Mouse (Mus musculus): ENCODE results near the gene Slc25a19. TPM values are rescaled to one million over a fixed set of nuclear protein-coding genes. Genes with fewer than 3 reads are reported as not detected.

Slc25a19 gene
- 10.0 and 10.7 TPM in 2 replicates for total RNA-seq (2023)

DNA sequence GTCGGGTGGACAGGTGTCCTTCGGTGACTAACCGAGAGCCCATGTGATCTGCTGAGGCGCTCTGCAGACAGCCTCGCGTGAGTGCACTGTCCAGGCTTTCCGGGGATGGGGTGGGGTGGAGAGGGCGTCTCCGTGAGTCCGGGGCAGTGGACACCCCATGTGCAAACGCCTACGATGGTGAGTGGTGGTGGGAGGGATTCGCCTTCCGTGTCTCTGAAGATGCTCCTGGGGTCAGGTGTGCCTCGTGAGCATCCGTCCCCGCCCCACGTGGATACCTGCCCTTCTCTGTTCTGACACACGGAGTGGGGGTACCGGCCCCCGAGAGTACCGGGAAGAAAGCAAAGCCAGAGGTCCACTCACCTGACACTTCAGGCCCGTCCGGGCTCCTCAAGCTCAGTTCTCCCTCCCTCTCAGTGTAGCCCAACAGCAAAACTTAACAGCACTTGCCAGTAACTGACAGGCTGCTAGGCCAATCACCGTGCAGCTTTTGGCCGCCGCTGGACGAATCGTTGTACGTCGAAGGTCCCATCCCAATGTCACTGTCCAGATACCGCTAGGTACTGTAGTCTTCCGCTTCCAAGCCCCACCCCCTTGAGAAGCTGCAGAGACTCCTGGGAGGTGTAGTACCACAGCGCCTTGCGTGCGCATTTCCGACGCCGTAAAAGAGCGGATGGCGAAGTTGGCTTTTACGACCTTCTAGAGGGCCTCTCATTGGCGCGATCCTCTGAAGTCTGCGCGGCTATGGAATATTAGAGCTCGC is at the start of gene Slc25a19:
TSS of gene Slc25a19 (minus strand) at position 591 of the 760 bp plus-strand sequence.

DNA sequence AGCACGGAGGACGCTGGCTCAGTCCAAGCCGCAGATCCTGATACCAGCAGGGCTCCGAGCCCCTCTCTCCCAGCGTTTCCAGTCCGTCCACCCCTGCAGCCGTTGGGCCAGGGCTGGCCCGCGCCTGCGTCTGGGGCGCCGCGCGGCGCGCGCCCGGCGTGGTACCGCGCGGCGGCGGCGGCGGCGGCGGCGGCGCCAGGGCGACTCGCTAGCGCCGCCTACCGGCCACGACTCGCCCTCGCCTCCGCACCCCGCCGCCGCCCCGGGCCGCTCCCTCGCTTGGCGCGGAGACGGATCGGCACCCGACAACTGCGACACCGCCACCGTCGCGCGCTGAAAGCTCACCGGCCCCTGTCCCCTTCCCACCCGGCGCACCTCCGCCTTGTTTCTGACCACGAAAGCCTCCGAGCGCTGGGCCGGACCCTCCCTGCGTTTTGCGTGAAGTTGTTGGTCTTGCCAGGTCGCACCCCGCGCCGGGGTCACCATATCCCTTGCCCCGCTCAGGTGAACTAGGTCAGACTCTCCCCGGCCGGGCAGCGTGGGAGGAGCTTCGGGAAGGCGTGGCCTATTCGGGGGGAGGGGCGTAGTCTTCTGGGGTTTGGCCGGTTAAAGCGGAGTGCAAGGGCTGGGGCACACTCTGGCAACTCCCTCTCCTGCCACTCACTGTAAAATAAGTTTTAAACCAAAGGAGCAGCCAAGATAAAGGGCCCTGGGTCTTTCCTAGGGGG is 15.5 kb downstream of the Slc25a19 start, which contains the start of gene Mif4gd:
TSS of gene Mif4gd (minus strand) at position 560 of the 728 bp plus-strand sequence.

DNA sequence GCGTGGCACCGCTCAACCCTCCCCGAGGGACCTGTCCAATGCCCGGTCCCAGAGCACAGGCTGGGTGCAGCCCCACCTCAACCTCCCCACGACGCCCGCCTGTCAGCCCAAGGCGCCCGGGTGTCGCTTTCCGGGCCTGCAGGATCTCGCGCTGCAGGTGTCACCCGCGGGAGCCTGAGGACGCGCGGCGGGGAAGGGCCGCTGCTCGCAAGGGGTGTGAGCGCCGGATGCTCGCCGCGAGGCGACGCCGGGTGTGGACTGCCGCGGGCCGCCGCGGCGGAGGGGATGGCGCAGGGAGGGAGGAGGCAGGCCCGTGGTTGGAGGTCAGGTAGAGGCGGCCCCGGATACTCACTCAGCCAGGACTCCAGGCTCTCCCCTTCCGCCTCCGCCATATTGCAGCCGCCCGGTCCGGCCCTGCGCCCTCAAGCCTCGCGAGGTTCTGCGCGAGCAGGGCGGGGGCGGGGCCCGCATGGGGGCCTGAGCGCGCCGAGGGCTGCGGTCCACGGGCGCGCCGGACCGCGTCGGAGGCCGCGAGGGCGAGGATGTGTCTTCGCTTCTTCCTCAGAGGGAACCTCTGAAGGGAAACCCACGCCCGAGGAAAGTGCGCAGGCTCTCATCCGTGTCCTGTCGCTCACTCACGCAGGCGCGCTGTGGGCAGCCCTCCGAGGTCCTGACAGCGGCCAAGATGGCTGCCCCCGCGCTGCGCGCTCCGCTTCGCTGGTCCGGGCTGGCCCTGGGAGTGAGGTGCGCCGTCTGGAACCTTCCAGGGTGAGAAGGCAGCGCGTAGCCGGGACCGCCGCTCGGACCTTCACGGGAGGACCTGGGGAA is 24.4 kb downstream of the Slc25a19 start, which contains the start of the genes Mrps7 and Gga3:
TSS of gene Mrps7 (plus strand) at position 450 of the 828 bp plus-strand sequence.
TSS of gene Gga3 (minus strand) at position 576 of the 828 bp plus-strand sequence.

Other genes with a start within 250 kb of the Slc25a19 start
- gene Cdr2l, start 246.4 kb downstream of the Slc25a19 start, total RNA-seq (2023), result 0.14 TPM in 1 of 2 replicates, not detected in the other
- 23.7 and 42.3 TPM in 2 replicates for gene Mrpl58, start 224.5 kb downstream of the Slc25a19 start, total RNA-seq (2023)
- gene Atp5h, start 208.3 kb downstream of the Slc25a19 start, total RNA-seq (2023), result 166 and 192 TPM in 2 replicates
- 20.6 and 26.8 TPM in 2 replicates for gene Kctd2, start 208.2 kb downstream of the Slc25a19 start, total RNA-seq (2023)
- not detected in 2 replicates for gene Trim80, start 187.8 kb downstream of the Slc25a19 start, total RNA-seq (2023)
- gene Slc16a5, start 165.8 kb downstream of the Slc25a19 start, total RNA-seq (2023), result not detected in 2 replicates
- 79.7 and 93.7 TPM in 2 replicates for gene Armc7, start 152.6 kb downstream of the Slc25a19 start, total RNA-seq (2023)
- 35.0 and 36.8 TPM in 2 replicates for gene Nt5c, start 136.4 kb downstream of the Slc25a19 start, total RNA-seq (2023)
- gene Jpt1, start 113.9 kb downstream of the Slc25a19 start, total RNA-seq (2023), result 107 and 122 TPM in 2 replicates
- 130 and 148 TPM in 2 replicates for gene Sumo2, start 92.0 kb downstream of the Slc25a19 start, total RNA-seq (2023)
- gene Nup85, start 63.9 kb downstream of the Slc25a19 start, total RNA-seq (2023), result 28.8 and 36.7 TPM in 2 replicates
- gene Mrps7, start 24.4 kb downstream of the Slc25a19 start, total RNA-seq (2023), result 10.9 and 12.7 TPM in 2 replicates
- 50.7 and 64.3 TPM in 2 replicates for gene Gga3, start 24.2 kb downstream of the Slc25a19 start, total RNA-seq (2023)
- gene Mif4gd, start 15.3 kb downstream of the Slc25a19 start, total RNA-seq (2023), result 16.9 and 23.3 TPM in 2 replicates
- 197 and 236 TPM in 2 replicates for gene Grb2, start 80.3 kb upstream of the Slc25a19 start, total RNA-seq (2023)
- 31.7 and 49.2 TPM in 2 replicates for gene Tmem94, start 137.1 kb upstream of the Slc25a19 start, total RNA-seq (2023)
- 0.82 and 1.0 TPM in 2 replicates for gene Caskin2, start 185.3 kb upstream of the Slc25a19 start, total RNA-seq (2023)
- gene Tsen54, start 186.4 kb upstream of the Slc25a19 start, total RNA-seq (2023), result 3.1 and 4.5 TPM in 2 replicates
- gene Llgl2, start 195.8 kb upstream of the Slc25a19 start, total RNA-seq (2023), result 2.6 and 4.2 TPM in 2 replicates
- gene Myo15b, start 230.1 kb upstream of the Slc25a19 start, total RNA-seq (2023), result 0.93 and 2.3 TPM in 2 replicates